Mouse (Mus musculus) olfactory bulb, adult 2 months (tissue): Measurements from ENCODE around the gene Olfr106-ps.

Source experiments
- CTCF ChIP-seq: fragments of 200-500 bp; IDR thresholded peaks from 2 replicates; pipeline ENCODE4 v1.5.1; 2012; ENCODE audit warnings: low read depth, mild to moderate bottlenecking, low read length, moderate library complexity; ENCODE audit not compliant: insufficient read depth
- POLR2A ChIP-seq: fragments of 200-500 bp; IDR thresholded peaks from 2 replicates; pipeline ENCODE4 v1.6.1; 2012; ENCODE audit warnings: mild to moderate bottlenecking, low read depth, low read length, moderate library complexity; ENCODE audit not compliant: insufficient read depth

GRCm38 (mm10) chr17:37390093-37390492 lies at the start of gene Olfr106-ps:
- no peak for TF ChIP-seq CTCF
- no peak for TF ChIP-seq POLR2A
